Mouse (Mus musculus): ENCODE data around the gene Tuba1c. TPM values are rescaled to one million over a fixed set of nuclear protein-coding genes. Genes with fewer than 3 reads are reported as not detected.

The Tuba1c gene
- polyA plus RNA-seq, 1 experiment from 2014 or later = 146 TPM

DNA sequence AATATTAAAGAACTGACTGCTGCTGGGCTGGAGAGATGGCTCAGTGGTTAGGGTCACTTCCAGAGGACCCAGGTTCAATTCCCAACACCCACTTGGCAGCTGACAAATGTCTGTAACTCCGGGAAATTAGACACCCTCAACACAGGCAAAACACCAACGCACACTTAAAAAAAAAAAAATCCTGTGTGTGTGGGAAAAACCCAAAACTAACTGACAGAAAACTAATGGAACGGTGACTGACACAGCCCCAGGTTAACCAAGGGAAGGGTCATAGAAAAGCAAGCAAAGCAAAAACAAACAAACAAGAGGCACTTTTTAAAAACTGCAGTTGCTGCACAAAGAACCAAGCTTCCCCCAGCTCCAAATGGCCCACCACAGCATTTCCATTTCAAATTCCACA, 17.7 kb upstream of the Tuba1c start:
- H3K4me2 ChIP-seq (ENCODE audit: low read length) = no peak overlapping the region
- H3K36me3 ChIP-seq (ENCODE audit: control insufficient read depth, insufficient read depth, low read length) = no peaks in the 10 kb centered on the region
- no peak overlapping the region for H3K4me3 ChIP-seq (ENCODE audit: control insufficient read depth in 1 of 2, insufficient read depth in 1 of 2, low read depth in 1 of 2, low read length in 2 of 2)
- H3K9me3 ChIP-seq (ENCODE audit: control insufficient read depth, low read length) = no peaks in the 10 kb centered on the region
- peaks cover 3 to 5% of the 10 kb centered on the region in 2 experiments; a peak in 3 of 4 replicates for H3K4me1 ChIP-seq (ENCODE audit: control insufficient read depth in 2 of 2, insufficient read depth in 2 of 2, low read length in 2 of 2)
- H3K27ac ChIP-seq (replicated peaks in 1 of 2; ENCODE audit: control insufficient read depth in 1 of 2, insufficient read depth in 1 of 2, low read depth in 2 of 2, low read length in 2 of 2) = no peak overlapping the region
- 80% methylated on average over 3 of the region's 3 CpGs for WGBS
- no peaks in the 10 kb centered on the region for H3K27me3 ChIP-seq (ENCODE audit: control insufficient read depth, insufficient read depth, low read length)
- no peak overlapping the region for H3K9ac ChIP-seq (ENCODE audit: low read length)
- no peak for ATAC-seq (ENCODE audit: insufficient number of reproducible peaks, insufficient read depth, low FRiP score, low read depth)

DNA sequence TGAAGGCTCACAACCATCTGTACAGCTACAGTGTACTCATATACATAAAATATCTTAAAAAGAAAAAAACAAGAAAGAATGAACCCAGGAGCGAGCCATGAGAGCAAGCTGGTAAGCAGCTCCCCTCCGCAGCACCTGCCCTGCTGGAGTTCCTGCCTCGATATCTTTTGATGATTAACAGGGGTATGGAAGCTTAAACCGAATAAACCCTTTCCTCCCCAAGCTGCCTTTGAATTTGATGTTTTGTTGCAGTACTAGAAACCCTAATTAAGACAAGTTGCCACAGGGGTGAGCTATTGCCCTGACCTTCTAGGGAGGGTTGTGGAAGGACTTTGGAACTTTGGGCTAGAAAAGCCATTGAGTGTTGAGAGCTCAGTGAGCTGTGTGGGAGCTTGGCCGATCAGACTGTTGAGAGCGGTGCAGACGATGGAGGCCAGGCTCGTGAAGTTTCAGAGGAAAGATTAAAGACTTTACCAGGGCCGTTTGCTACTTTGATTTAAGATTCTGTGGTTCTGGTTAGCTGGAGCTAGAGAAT, 15.1 kb upstream of the Tuba1c start:
- H3K4me1 ChIP-seq (ENCODE audit: control insufficient read depth in 2 of 2, insufficient read depth in 2 of 2, low read length in 2 of 2) = peaks cover 0 to 4% of the 10 kb centered on the region in 2 experiments; a peak in 3 of 4 replicates
- WGBS = 35% methylated on average over 9 of the region's 9 CpGs
- no peaks in the 10 kb centered on the region for H3K9me3 ChIP-seq (ENCODE audit: control insufficient read depth, low read length)
- no peaks in the 10 kb centered on the region for H3K27me3 ChIP-seq (ENCODE audit: control insufficient read depth, insufficient read depth, low read length)
- H3K9ac ChIP-seq (ENCODE audit: low read length) = no peak overlapping the region
- H3K4me3 ChIP-seq (ENCODE audit: control insufficient read depth in 1 of 2, insufficient read depth in 1 of 2, low read depth in 1 of 2, low read length in 2 of 2) = no peak overlapping the region
- ATAC-seq (ENCODE audit: insufficient number of reproducible peaks, insufficient read depth, low FRiP score, low read depth) = no peak
- H3K4me2 ChIP-seq (ENCODE audit: low read length) = no peak overlapping the region
- H3K36me3 ChIP-seq (ENCODE audit: control insufficient read depth, insufficient read depth, low read length) = no peaks in the 10 kb centered on the region
- no peak overlapping the region for H3K27ac ChIP-seq (replicated peaks in 1 of 2; ENCODE audit: control insufficient read depth in 1 of 2, insufficient read depth in 1 of 2, low read depth in 2 of 2, low read length in 2 of 2)

DNA sequence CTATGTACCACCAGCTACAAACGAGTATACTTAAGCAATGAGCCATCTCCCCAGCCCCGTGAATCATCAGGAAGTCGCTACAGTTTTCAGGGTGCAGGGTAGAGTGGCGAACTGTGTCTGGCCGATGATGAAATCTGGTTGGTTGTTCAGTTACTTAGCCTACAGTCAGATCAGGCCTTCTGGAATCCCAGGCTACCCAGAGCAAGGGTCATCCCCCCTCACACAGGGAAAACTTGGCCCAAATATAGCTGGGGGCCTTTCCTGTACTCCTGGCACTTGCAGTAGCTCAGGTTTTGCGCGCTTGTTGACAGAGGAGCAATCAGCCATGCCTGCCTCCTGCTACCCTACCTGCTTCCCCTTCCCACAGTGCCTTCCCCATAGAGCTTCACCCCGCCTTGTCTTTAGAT, 12.3 kb upstream of the Tuba1c start:
- no peak overlapping the region for H3K4me3 ChIP-seq (ENCODE audit: control insufficient read depth in 1 of 2, insufficient read depth in 1 of 2, low read depth in 1 of 2, low read length in 2 of 2)
- H3K4me1 ChIP-seq (ENCODE audit: control insufficient read depth in 2 of 2, insufficient read depth in 2 of 2, low read length in 2 of 2) = peaks cover 0 to 4% of the 10 kb centered on the region in 2 experiments; a peak in 3 of 4 replicates
- no peak overlapping the region for H3K4me2 ChIP-seq (ENCODE audit: low read length)
- H3K27me3 ChIP-seq (ENCODE audit: control insufficient read depth, insufficient read depth, low read length) = no peaks in the 10 kb centered on the region
- ATAC-seq (ENCODE audit: insufficient number of reproducible peaks, insufficient read depth, low FRiP score, low read depth) = no peak
- H3K36me3 ChIP-seq (ENCODE audit: control insufficient read depth, insufficient read depth, low read length) = no peaks in the 10 kb centered on the region
- H3K27ac ChIP-seq (replicated peaks in 1 of 2; ENCODE audit: control insufficient read depth in 1 of 2, insufficient read depth in 1 of 2, low read depth in 2 of 2, low read length in 2 of 2) = no peak overlapping the region
- 71% methylated on average over 8 of the region's 8 CpGs for WGBS
- no peak overlapping the region for H3K9ac ChIP-seq (ENCODE audit: low read length)
- H3K9me3 ChIP-seq (ENCODE audit: control insufficient read depth, low read length) = peaks cover 3% of the 10 kb centered on the region; the same call in 1 of the 2 replicates

DNA sequence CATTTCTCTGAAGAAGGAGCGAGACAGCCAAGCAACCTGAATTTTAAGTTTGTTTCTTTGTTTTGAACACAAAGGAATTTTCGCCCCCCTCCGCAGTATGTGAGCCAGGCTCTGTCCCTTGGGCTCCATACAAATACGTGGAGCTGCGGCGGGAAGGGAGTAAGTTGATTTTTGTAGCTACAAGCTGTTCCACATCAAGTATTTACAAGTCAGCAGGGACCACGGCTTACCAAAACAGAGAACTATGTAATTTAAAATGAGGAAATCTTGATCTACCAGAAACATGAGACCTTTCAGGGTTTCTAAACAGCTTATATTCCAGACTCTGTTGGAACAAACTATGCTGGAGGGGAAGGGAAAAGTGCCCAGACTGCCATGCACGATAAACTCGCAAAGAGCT, 11.7 kb upstream of the Tuba1c start:
- Histone ChIP-seq H3K27ac (replicated peaks in 1 of 2; ENCODE audit: control insufficient read depth in 1 of 2, insufficient read depth in 1 of 2, low read depth in 2 of 2, low read length in 2 of 2) (no peak overlapping the region), H3K4me1 (ENCODE audit: control insufficient read depth in 2 of 2, insufficient read depth in 2 of 2, low read length in 2 of 2) (peaks cover 0 to 4% of the 10 kb centered on the region in 2 experiments; a peak in 3 of 4 replicates), H3K9ac (ENCODE audit: low read length) (no peak overlapping the region), H3K4me3 (ENCODE audit: control insufficient read depth in 1 of 2, insufficient read depth in 1 of 2, low read depth in 1 of 2, low read length in 2 of 2) (no peak overlapping the region), H3K9me3 (ENCODE audit: control insufficient read depth, low read length) (peaks cover 3% of the 10 kb centered on the region; the same call in 1 of the 2 replicates), H3K4me2 (ENCODE audit: low read length) (no peak overlapping the region), H3K27me3 (ENCODE audit: control insufficient read depth, insufficient read depth, low read length) (no peaks in the 10 kb centered on the region), H3K36me3 (ENCODE audit: control insufficient read depth, insufficient read depth, low read length) (no peaks in the 10 kb centered on the region)
- WGBS = 80% methylated on average over 9 of the region's 9 CpGs
- ATAC-seq (ENCODE audit: insufficient number of reproducible peaks, insufficient read depth, low FRiP score, low read depth) = no peak

DNA sequence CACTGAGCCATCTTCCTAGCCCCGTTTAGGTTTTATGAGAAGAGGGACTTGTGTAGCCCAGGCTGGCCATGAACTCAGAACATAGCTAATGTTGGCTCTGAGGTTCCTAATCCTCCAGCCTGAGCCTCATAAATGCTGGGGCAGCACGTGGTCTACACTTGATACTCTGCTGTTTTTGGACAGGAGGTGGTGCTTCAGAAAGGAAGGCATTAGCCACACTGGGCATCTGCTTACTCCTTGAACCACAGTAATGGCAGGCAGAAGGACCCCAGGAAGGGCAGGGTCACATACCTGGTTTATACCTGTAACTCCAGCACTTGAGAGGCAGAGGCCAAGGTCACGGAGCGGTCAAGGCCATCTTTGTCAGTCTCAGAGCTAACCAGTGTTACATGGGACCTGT, 11.1 kb upstream of the Tuba1c start:
- no peaks in the 10 kb centered on the region for H3K27me3 ChIP-seq (ENCODE audit: control insufficient read depth, insufficient read depth, low read length)
- H3K4me1 ChIP-seq (ENCODE audit: control insufficient read depth in 2 of 2, insufficient read depth in 2 of 2, low read length in 2 of 2) = peaks cover 0 to 4% of the 10 kb centered on the region in 2 experiments; a peak in 3 of 4 replicates
- no peak overlapping the region for H3K4me3 ChIP-seq (ENCODE audit: control insufficient read depth in 1 of 2, insufficient read depth in 1 of 2, low read depth in 1 of 2, low read length in 2 of 2)
- ATAC-seq (ENCODE audit: insufficient number of reproducible peaks, insufficient read depth, low FRiP score, low read depth) = no peak
- H3K9ac ChIP-seq (ENCODE audit: low read length) = no peak overlapping the region
- H3K27ac ChIP-seq (replicated peaks in 1 of 2; ENCODE audit: control insufficient read depth in 1 of 2, insufficient read depth in 1 of 2, low read depth in 2 of 2, low read length in 2 of 2) = no peak overlapping the region
- H3K36me3 ChIP-seq (ENCODE audit: control insufficient read depth, insufficient read depth, low read length) = no peaks in the 10 kb centered on the region
- WGBS = 71% methylated on average over 4 of the region's 4 CpGs
- no peak overlapping the region for H3K4me2 ChIP-seq (ENCODE audit: low read length)
- peaks cover 3% of the 10 kb centered on the region; the same call in 1 of the 2 replicates for H3K9me3 ChIP-seq (ENCODE audit: control insufficient read depth, low read length)

DNA sequence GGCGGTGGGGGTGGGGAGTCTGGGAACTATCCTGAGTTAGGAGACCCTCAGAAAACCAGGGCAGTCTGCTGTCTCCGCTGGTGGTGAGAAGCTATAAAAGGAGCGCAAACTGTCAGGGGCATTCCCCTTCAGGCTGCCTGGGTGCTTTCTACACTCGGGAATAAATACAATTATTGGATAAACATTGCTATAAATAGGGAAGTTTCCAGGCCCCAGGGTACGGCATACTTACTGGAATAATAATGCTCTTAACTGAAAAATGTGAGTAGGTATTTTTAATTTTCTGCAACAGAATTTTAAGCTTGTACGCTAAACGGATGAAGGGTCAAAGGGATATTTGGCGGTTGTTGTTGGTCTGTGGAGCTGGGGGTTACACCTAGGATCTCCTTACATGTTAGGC, 10.3 kb upstream of the Tuba1c start:
- peak overlapping the region; percentile 52; the same call in 1 of the 2 replicates for H3K9ac ChIP-seq (ENCODE audit: low read length)
- no peak for ATAC-seq (ENCODE audit: insufficient number of reproducible peaks, insufficient read depth, low FRiP score, low read depth)
- H3K4me1 ChIP-seq (ENCODE audit: control insufficient read depth in 2 of 2, insufficient read depth in 2 of 2, low read length in 2 of 2) = peaks cover 0 to 4% of the 10 kb centered on the region in 2 experiments; a peak in 3 of 4 replicates
- peaks cover 3% of the 10 kb centered on the region; the same call in 1 of the 2 replicates for H3K9me3 ChIP-seq (ENCODE audit: control insufficient read depth, low read length)
- no peaks in the 10 kb centered on the region for H3K36me3 ChIP-seq (ENCODE audit: control insufficient read depth, insufficient read depth, low read length)
- H3K27me3 ChIP-seq (ENCODE audit: control insufficient read depth, insufficient read depth, low read length) = no peaks in the 10 kb centered on the region
- H3K27ac ChIP-seq (replicated peaks in 1 of 2; ENCODE audit: control insufficient read depth in 1 of 2, insufficient read depth in 1 of 2, low read depth in 2 of 2, low read length in 2 of 2) = no peak overlapping the region
- peak overlapping the region; percentile 47 for H3K4me2 ChIP-seq (ENCODE audit: low read length)
- 49% methylated on average over 8 of the region's 8 CpGs for WGBS
- H3K4me3 ChIP-seq (ENCODE audit: control insufficient read depth in 1 of 2, insufficient read depth in 1 of 2, low read depth in 1 of 2, low read length in 2 of 2) = no peak overlapping the region

DNA sequence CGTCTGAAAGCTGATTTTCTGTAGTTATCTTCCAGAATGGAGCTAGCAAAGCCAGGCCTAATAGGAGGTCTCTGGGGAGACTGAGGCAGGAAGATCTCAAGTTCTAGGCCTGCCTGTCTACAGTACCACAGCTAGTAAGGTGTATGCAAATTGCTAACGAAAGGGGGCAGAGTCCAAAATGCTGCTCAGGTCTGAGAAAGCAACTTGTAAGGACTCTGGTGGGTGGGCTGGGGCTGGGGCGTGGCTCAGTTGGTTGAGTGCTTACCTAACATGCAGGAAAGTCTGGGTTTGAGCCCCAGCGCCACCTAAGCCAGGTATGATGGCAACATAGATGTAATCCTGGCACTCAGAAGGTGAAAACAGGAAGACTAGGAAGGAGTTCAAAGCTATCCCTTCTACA, 9.5 kb upstream of the Tuba1c start:
- Histone ChIP-seq H3K9ac (ENCODE audit: low read length) (no peak overlapping the region), H3K9me3 (ENCODE audit: control insufficient read depth, low read length) (peaks cover 3% of the 10 kb centered on the region; the same call in 1 of the 2 replicates), H3K4me1 (ENCODE audit: control insufficient read depth in 2 of 2, insufficient read depth in 2 of 2, low read length in 2 of 2) (peaks cover 0 to 4% of the 10 kb centered on the region in 2 experiments; a peak in 3 of 4 replicates), H3K4me3 (ENCODE audit: control insufficient read depth in 1 of 2, insufficient read depth in 1 of 2, low read depth in 1 of 2, low read length in 2 of 2) (no peak overlapping the region), H3K27me3 (ENCODE audit: control insufficient read depth, insufficient read depth, low read length) (no peaks in the 10 kb centered on the region), H3K4me2 (ENCODE audit: low read length) (no peak overlapping the region), H3K36me3 (ENCODE audit: control insufficient read depth, insufficient read depth, low read length) (no peaks in the 10 kb centered on the region), H3K27ac (replicated peaks in 1 of 2; ENCODE audit: control insufficient read depth in 1 of 2, insufficient read depth in 1 of 2, low read depth in 2 of 2, low read length in 2 of 2) (no peak overlapping the region)
- ATAC-seq (ENCODE audit: insufficient number of reproducible peaks, insufficient read depth, low FRiP score, low read depth) = no peak
- 94% methylated on average over 4 of the region's 4 CpGs for WGBS

DNA sequence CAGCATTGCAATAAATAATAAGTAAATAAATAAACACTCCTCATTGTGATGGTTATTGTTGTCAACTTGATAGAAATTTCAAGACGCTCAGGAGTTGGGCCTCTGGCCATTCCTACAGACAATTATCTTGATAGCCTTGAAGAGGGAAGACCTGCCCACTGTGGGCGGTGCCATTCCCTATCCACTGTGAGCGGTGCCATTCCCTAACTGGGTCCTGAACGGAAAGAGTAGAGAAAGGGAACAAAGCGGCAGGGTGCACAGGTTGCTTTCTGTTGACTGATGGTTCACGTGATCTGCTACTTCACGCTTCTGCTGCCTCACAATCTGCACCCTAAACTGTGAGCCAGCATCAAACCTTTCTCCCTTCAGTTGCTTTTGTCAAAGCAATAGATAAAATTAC, 8.4 kb upstream of the Tuba1c start:
- H3K36me3 ChIP-seq (ENCODE audit: control insufficient read depth, insufficient read depth, low read length) = no peaks in the 10 kb centered on the region
- no peak overlapping the region for H3K9ac ChIP-seq (ENCODE audit: low read length)
- peaks cover 0 to 4% of the 10 kb centered on the region in 2 experiments; a peak in 3 of 4 replicates for H3K4me1 ChIP-seq (ENCODE audit: control insufficient read depth in 2 of 2, insufficient read depth in 2 of 2, low read length in 2 of 2)
- 92% methylated on average over 7 of the region's 7 CpGs for WGBS
- peaks cover 3% of the 10 kb centered on the region; the same call in 1 of the 2 replicates for H3K9me3 ChIP-seq (ENCODE audit: control insufficient read depth, low read length)
- H3K27ac ChIP-seq (replicated peaks in 1 of 2; ENCODE audit: control insufficient read depth in 1 of 2, insufficient read depth in 1 of 2, low read depth in 2 of 2, low read length in 2 of 2) = no peak overlapping the region
- no peak overlapping the region for H3K4me2 ChIP-seq (ENCODE audit: low read length)
- no peaks in the 10 kb centered on the region for H3K27me3 ChIP-seq (ENCODE audit: control insufficient read depth, insufficient read depth, low read length)
- ATAC-seq (ENCODE audit: insufficient number of reproducible peaks, insufficient read depth, low FRiP score, low read depth) = no peak
- no peak overlapping the region for H3K4me3 ChIP-seq (ENCODE audit: control insufficient read depth in 1 of 2, insufficient read depth in 1 of 2, low read depth in 1 of 2, low read length in 2 of 2)
